25 mouse cellular contexts compared by ENCODE assay signal in genomic region chr9:91207281-91207680, GRCm38 (mm10).
DNase-seq lines count a peak whose midpoint lies in the region; ATAC-seq lines count a peak whose summit lies in the region.
"Had no signal": no experiment of that assay in that cellular context is flagged by ENCODE, and none has a peak within 500 bp of the region (broad histone marks: within the 10 kb centered on the region; RNA-seq: fewer than 3 reads in every experiment).

No protein-coding gene starts in this region.

- no peak overlapping the region for H3K4me3 ChIP-seq in hindbrain, embryonic 11.5 days (ENCODE audit: low read depth, low read length)
- no peak overlapping the region for H3K4me3 ChIP-seq in hindbrain, embryonic 14.5 days (replicated peaks; ENCODE audit: low read length)
- no peak overlapping the region for H3K4me3 ChIP-seq in neural tube, embryonic 15.5 days (replicated peaks)
- no peak overlapping the region for H3K4me3 ChIP-seq in embryonic facial prominence, embryonic 11.5 days (ENCODE audit: low read depth, low read length)
- H3K4me3 ChIP-seq in forebrain, embryonic 13.5 days, result no peak overlapping the region
- H3K4me3 ChIP-seq: embryonic facial prominence, embryonic 15.5 days; erythroblast, embryonic 14.5 days; forebrain, embryonic 10.5 days; forebrain, embryonic 15.5 days; heart, embryonic 12.5 days; hindbrain, embryonic 10.5 days had no signal

- no peak for ATAC-seq in hindbrain, embryonic 11.5 days (ENCODE audit: low FRiP score)
- no peak for ATAC-seq in hindbrain, embryonic 14.5 days (ENCODE audit: low FRiP score)
- no peak for ATAC-seq in neural tube, embryonic 15.5 days (ENCODE audit: low FRiP score)
- no peak for ATAC-seq in embryonic facial prominence, embryonic 11.5 days (replicated peaks; ENCODE audit: insufficient number of reproducible peaks, low FRiP score, low TSS enrichment, low read depth)
- ATAC-seq in forebrain, embryonic 13.5 days, result no peak
- ATAC-seq: activated CD4-positive, CD25-positive, alpha-beta regulatory T cell, adult 4 months; forebrain, embryonic 15.5 days; hindbrain, embryonic 16.5 days; inflammation-experienced regulatory T-cells, adult 6 months; intestine, postnatal 0 days; Patski had no signal

- DNase-seq in hindbrain, embryonic 11.5 days (ENCODE audit: low spot score), result peak; percentile 13
- DNase-seq in hindbrain, embryonic 14.5 days (ENCODE audit: low spot score), result no peak
- DNase-seq in neural tube, embryonic 10.5 days (ENCODE audit: extremely low spot score, low spot score), result peak; percentile 22
- peak; percentile 46 for DNase-seq in embryonic facial prominence, embryonic 11.5 days (ENCODE audit: low spot score)
- no peak for DNase-seq in urinary bladder, postnatal 14 days (ENCODE audit: low spot score)
- no peak for DNase-seq in layer of hippocampus, adult 9-10 months (ENCODE audit: low spot score)
- DNase-seq: adrenal gland, adult 8-10 months; adrenal gland, postnatal 36 days; cerebellum, adult 11-12 months; cerebellum, adult 9-10 months; cerebellum, postnatal 25 days; gastrocnemius, postnatal 14 days had no signal

- no peak overlapping the region for H3K9ac ChIP-seq in hindbrain, embryonic 11.5 days (ENCODE audit: low read depth, low read length)
- H3K9ac ChIP-seq in hindbrain, embryonic 14.5 days, result no peak overlapping the region
- H3K9ac ChIP-seq in neural tube, embryonic 15.5 days (replicated peaks), result no peak overlapping the region
- H3K9ac ChIP-seq in embryonic facial prominence, embryonic 11.5 days (replicated peaks; ENCODE audit: low read length), result no peak overlapping the region
- no peak overlapping the region for H3K9ac ChIP-seq in forebrain, embryonic 13.5 days
- H3K9ac ChIP-seq: embryonic facial prominence, embryonic 15.5 days; forebrain, embryonic 15.5 days; heart, embryonic 12.5 days had no signal

- no peaks in the 10 kb centered on the region for H3K4me1 ChIP-seq in hindbrain, embryonic 11.5 days (replicated peaks; ENCODE audit: control insufficient read depth, insufficient read depth, low read length)
- H3K4me1 ChIP-seq in hindbrain, embryonic 14.5 days (replicated peaks; ENCODE audit: control insufficient read depth, insufficient read depth, low read length), result no peaks in the 10 kb centered on the region
- no peaks in the 10 kb centered on the region for H3K4me1 ChIP-seq in neural tube, embryonic 15.5 days
- no peaks in the 10 kb centered on the region for H3K4me1 ChIP-seq in embryonic facial prominence, embryonic 11.5 days (ENCODE audit: control insufficient read depth, insufficient read depth, low read length)
- H3K4me1 ChIP-seq in forebrain, embryonic 13.5 days, result no peaks in the 10 kb centered on the region
- H3K4me1 ChIP-seq: embryonic facial prominence, embryonic 15.5 days; forebrain, embryonic 10.5 days; forebrain, embryonic 15.5 days; heart, embryonic 12.5 days; hindbrain, embryonic 10.5 days had no signal

- no peak overlapping the region for H3K27ac ChIP-seq in hindbrain, embryonic 11.5 days (ENCODE audit: low read depth, low read length)
- no peak overlapping the region for H3K27ac ChIP-seq in hindbrain, embryonic 14.5 days
- no peak overlapping the region for H3K27ac ChIP-seq in neural tube, embryonic 15.5 days (replicated peaks)
- no peak overlapping the region for H3K27ac ChIP-seq in embryonic facial prominence, embryonic 11.5 days (replicated peaks; ENCODE audit: low read depth, low read length)
- no peak overlapping the region for H3K27ac ChIP-seq in forebrain, embryonic 13.5 days
- H3K27ac ChIP-seq: embryonic facial prominence, embryonic 15.5 days; forebrain, embryonic 10.5 days; forebrain, embryonic 15.5 days; hindbrain, embryonic 10.5 days had no signal

- WGBS in hindbrain, embryonic 11.5 days, result 66% methylated on average over 2 of the region's 2 CpGs
- WGBS in hindbrain, embryonic 14.5 days, result 65% methylated on average over 2 of the region's 2 CpGs
- 67% methylated on average over 2 of the region's 2 CpGs for WGBS in neural tube, embryonic 15.5 days
- 32% methylated on average over 2 of the region's 2 CpGs for whole genome bisulfite sequencing in embryonic facial prominence, embryonic 11.5 days
- 80% methylated on average over 2 of the region's 2 CpGs for WGBS in forebrain, embryonic 13.5 days

- H3K9me3 ChIP-seq in hindbrain, embryonic 11.5 days (ENCODE audit: control insufficient read depth, low read length), result no peaks in the 10 kb centered on the region
- no peaks in the 10 kb centered on the region for H3K9me3 ChIP-seq in hindbrain, embryonic 14.5 days (ENCODE audit: control insufficient read depth, low read length)
- no peaks in the 10 kb centered on the region for H3K9me3 ChIP-seq in neural tube, embryonic 15.5 days (replicated peaks)
- H3K9me3 ChIP-seq in embryonic facial prominence, embryonic 11.5 days (replicated peaks; ENCODE audit: control insufficient read depth, low read length), result no peaks in the 10 kb centered on the region
- no peaks in the 10 kb centered on the region for H3K9me3 ChIP-seq in forebrain, embryonic 13.5 days (replicated peaks)
- H3K9me3 ChIP-seq: embryonic facial prominence, embryonic 15.5 days; forebrain, embryonic 10.5 days; forebrain, embryonic 15.5 days; heart, embryonic 12.5 days; hindbrain, embryonic 10.5 days had no signal

- H3K4me2 ChIP-seq in hindbrain, embryonic 11.5 days (replicated peaks; ENCODE audit: low read depth, low read length), result no peak overlapping the region
- H3K4me2 ChIP-seq in hindbrain, embryonic 14.5 days (replicated peaks), result no peak overlapping the region
- no peak overlapping the region for H3K4me2 ChIP-seq in neural tube, embryonic 15.5 days
- H3K4me2 ChIP-seq in embryonic facial prominence, embryonic 11.5 days (ENCODE audit: low read depth, low read length), result no peak overlapping the region
- no peak overlapping the region for H3K4me2 ChIP-seq in forebrain, embryonic 13.5 days
- H3K4me2 ChIP-seq: embryonic facial prominence, embryonic 15.5 days; forebrain, embryonic 15.5 days; heart, embryonic 12.5 days had no signal

- no peaks in the 10 kb centered on the region for H3K27me3 ChIP-seq in hindbrain, embryonic 11.5 days (ENCODE audit: control insufficient read depth, insufficient read depth, low read length)
- no peaks in the 10 kb centered on the region for H3K27me3 ChIP-seq in hindbrain, embryonic 14.5 days (ENCODE audit: control insufficient read depth, insufficient read depth, low read length)
- no peaks in the 10 kb centered on the region for H3K27me3 ChIP-seq in neural tube, embryonic 15.5 days (replicated peaks)
- H3K27me3 ChIP-seq in embryonic facial prominence, embryonic 11.5 days (ENCODE audit: control insufficient read depth, insufficient read depth, low read length), result no peaks in the 10 kb centered on the region
- H3K27me3 ChIP-seq in forebrain, embryonic 13.5 days, result no peaks in the 10 kb centered on the region
- H3K27me3 ChIP-seq: embryonic facial prominence, embryonic 15.5 days; forebrain, embryonic 15.5 days; heart, embryonic 12.5 days; Patski had no signal

- no peaks in the 10 kb centered on the region for H3K36me3 ChIP-seq in hindbrain, embryonic 11.5 days (ENCODE audit: control insufficient read depth, insufficient read depth, low read length)
- H3K36me3 ChIP-seq in hindbrain, embryonic 14.5 days (replicated peaks; ENCODE audit: control insufficient read depth, insufficient read depth), result no peaks in the 10 kb centered on the region
- H3K36me3 ChIP-seq in neural tube, embryonic 15.5 days, result no peaks in the 10 kb centered on the region
- H3K36me3 ChIP-seq in embryonic facial prominence, embryonic 11.5 days (replicated peaks; ENCODE audit: control insufficient read depth, insufficient read depth, low read depth, low read length), result no peaks in the 10 kb centered on the region
- H3K36me3 ChIP-seq in forebrain, embryonic 13.5 days (ENCODE audit: poor library complexity, severe bottlenecking), result no peaks in the 10 kb centered on the region
- H3K36me3 ChIP-seq: embryonic facial prominence, embryonic 15.5 days; forebrain, embryonic 10.5 days; forebrain, embryonic 15.5 days; heart, embryonic 12.5 days; hindbrain, embryonic 10.5 days had no signal

Comparison
In these comparisons a context has a peak if more than half of its experiments do, and no peak if none do; other contexts are left out.
1. DNase-seq: peak in hindbrain, embryonic 11.5 days (single experiment), neural tube, embryonic 10.5 days (single experiment) and embryonic facial prominence, embryonic 11.5 days (single experiment); none in hindbrain, embryonic 14.5 days (single experiment), urinary bladder, postnatal 14 days (single experiment) and layer of hippocampus, adult 9-10 months (single experiment).